Mouse (Mus musculus) bone marrow macrophage, adult 2 months (primary cell): ENCODE measurements around the gene Ube2d1.

Source experiments
- CTCF ChIP-seq: IDR thresholded peaks from 2 replicates; pipeline ENCODE4 v1.5.1; 2012; ENCODE audit warnings: low read depth, mild to moderate bottlenecking, low read length, moderate library complexity
- POLR2A ChIP-seq: IDR thresholded peaks from 2 replicates; pipeline ENCODE4 v1.6.1; 2012; ENCODE audit warnings: mild to moderate bottlenecking, low read depth, low read length, borderline replicate concordance

GRCm38 (mm10) chr10:71250472-71250871 lies 34.6 kb downstream of the Ube2d1 start:
- no peak for TF ChIP-seq CTCF
- no peak for TF ChIP-seq POLR2A
